Mouse (Mus musculus): Measurements from ENCODE around the gene Grk3.

Grk3 gene

GRCm38 (mm10) chr5:112945925-112946324, 69.7 kb downstream of the Grk3 start:
- H3K9me3 ChIP-seq (ENCODE audit: low read length) = no peaks in the 10 kb centered on the region
- no peaks in the 10 kb centered on the region for H3K36me3 ChIP-seq (ENCODE audit: insufficient read depth, low read length)
- H3K4me1 ChIP-seq (replicated peaks; ENCODE audit: low read depth, low read length) = peaks cover 3% of the 10 kb centered on the region; the same call in 1 of the 2 replicates
- no peak overlapping the region for H3K4me3 ChIP-seq (replicated peaks; ENCODE audit: low read length)
- no peak for TF ChIP-seq NANOG (IDR thresholded peaks at IDR 0.05; ENCODE audit: borderline replicate concordance, low read length)
- TF ChIP-seq POU5F1 (IDR thresholded peaks at IDR 0.05; ENCODE audit: borderline replicate concordance, low read length) = no peak
- TF ChIP-seq CTCF (conservative IDR thresholded peaks at IDR 0.05; ENCODE audit: low read length) = no peak
- peaks cover 6% of the 10 kb centered on the region; the same call in 1 of the 2 replicates for H3K27me3 ChIP-seq (ENCODE audit: insufficient read depth, low read length)

- H3K27me3 ChIP-seq (ENCODE audit: insufficient read depth, low read length) = peaks cover 7% of the 10 kb centered on the region; the same call in 1 of the 2 replicates
- no peaks in the 10 kb centered on the region for H3K9me3 ChIP-seq (ENCODE audit: low read length)
- no peak overlapping the region for H3K4me3 ChIP-seq (replicated peaks; ENCODE audit: low read length)
- no peaks in the 10 kb centered on the region for H3K36me3 ChIP-seq (ENCODE audit: insufficient read depth, low read length)
- TF ChIP-seq POU5F1 (IDR thresholded peaks at IDR 0.05; ENCODE audit: borderline replicate concordance, low read length) (no peak), CTCF (conservative IDR thresholded peaks at IDR 0.05; ENCODE audit: low read length) (no peak)
- peaks cover 3% of the 10 kb centered on the region; the same call in 1 of the 2 replicates for H3K4me1 ChIP-seq (replicated peaks; ENCODE audit: low read depth, low read length)
Observed at GRCm38 (mm10) chr5:112942244-112942643, 73.3 kb downstream of the Grk3 start.

GRCm38 (mm10) chr5:112941001-112941400, 74.6 kb downstream of the Grk3 start:
- H3K9me3 ChIP-seq (ENCODE audit: low read length) = no peaks in the 10 kb centered on the region
- no peaks in the 10 kb centered on the region for H3K36me3 ChIP-seq (ENCODE audit: insufficient read depth, low read length)
- peaks cover 7% of the 10 kb centered on the region; the same call in 1 of the 2 replicates for H3K27me3 ChIP-seq (ENCODE audit: insufficient read depth, low read length)
- no peak for TF ChIP-seq CTCF (conservative IDR thresholded peaks at IDR 0.05; ENCODE audit: low read length)
- no peak for TF ChIP-seq NANOG (IDR thresholded peaks at IDR 0.05; ENCODE audit: borderline replicate concordance, low read length)
- TF ChIP-seq POU5F1 (IDR thresholded peaks at IDR 0.05; ENCODE audit: borderline replicate concordance, low read length) = no peak
- H3K4me3 ChIP-seq (replicated peaks; ENCODE audit: low read length) = no peak overlapping the region
- H3K4me1 ChIP-seq (replicated peaks; ENCODE audit: low read depth, low read length) = peaks cover 3% of the 10 kb centered on the region; the same call in 1 of the 2 replicates

GRCm38 (mm10) chr5:112936632-112937031, 79.0 kb downstream of the Grk3 start:
- Histone ChIP-seq H3K27me3 (ENCODE audit: insufficient read depth, low read length) (peaks cover 3% of the 10 kb centered on the region; the same call in 1 of the 2 replicates), H3K9me3 (ENCODE audit: low read length) (no peaks in the 10 kb centered on the region), H3K4me3 (replicated peaks; ENCODE audit: low read length) (no peak overlapping the region), H3K36me3 (ENCODE audit: insufficient read depth, low read length) (no peaks in the 10 kb centered on the region), H3K4me1 (replicated peaks; ENCODE audit: low read depth, low read length) (no peaks in the 10 kb centered on the region)
- TF ChIP-seq POU5F1 (IDR thresholded peaks at IDR 0.05; ENCODE audit: borderline replicate concordance, low read length) (no peak), NANOG (IDR thresholded peaks at IDR 0.05; ENCODE audit: borderline replicate concordance, low read length) (no peak), CTCF (conservative IDR thresholded peaks at IDR 0.05; ENCODE audit: low read length) (no peak)

- no peaks in the 10 kb centered on the region for H3K9me3 ChIP-seq (ENCODE audit: low read length)
- H3K36me3 ChIP-seq (ENCODE audit: insufficient read depth, low read length) = no peaks in the 10 kb centered on the region
- no peak overlapping the region for H3K4me3 ChIP-seq (replicated peaks; ENCODE audit: low read length)
- no peaks in the 10 kb centered on the region for H3K27me3 ChIP-seq (ENCODE audit: insufficient read depth, low read length)
- no peak for TF ChIP-seq POU5F1 (IDR thresholded peaks at IDR 0.05; ENCODE audit: borderline replicate concordance, low read length)
- no peak for TF ChIP-seq NANOG (IDR thresholded peaks at IDR 0.05; ENCODE audit: borderline replicate concordance, low read length)
- no peak for TF ChIP-seq CTCF (conservative IDR thresholded peaks at IDR 0.05; ENCODE audit: low read length)
- H3K4me1 ChIP-seq (replicated peaks; ENCODE audit: low read depth, low read length) = no peaks in the 10 kb centered on the region
Observed at GRCm38 (mm10) chr5:112935436-112935835, 80.2 kb downstream of the Grk3 start.

- no peaks in the 10 kb centered on the region for H3K9me3 ChIP-seq (ENCODE audit: low read length)
- H3K27me3 ChIP-seq (ENCODE audit: insufficient read depth, low read length) = no peaks in the 10 kb centered on the region
- no peak overlapping the region for H3K4me3 ChIP-seq (replicated peaks; ENCODE audit: low read length)
- H3K4me1 ChIP-seq (replicated peaks; ENCODE audit: low read depth, low read length) = no peaks in the 10 kb centered on the region
- TF ChIP-seq NANOG (IDR thresholded peaks at IDR 0.05; ENCODE audit: borderline replicate concordance, low read length) (no peak), POU5F1 (IDR thresholded peaks at IDR 0.05; ENCODE audit: borderline replicate concordance, low read length) (no peak), CTCF (conservative IDR thresholded peaks at IDR 0.05; ENCODE audit: low read length) (no peak)
- no peaks in the 10 kb centered on the region for H3K36me3 ChIP-seq (ENCODE audit: insufficient read depth, low read length)
Observed at GRCm38 (mm10) chr5:112932878-112933567, 82.6 kb downstream of the Grk3 start.

- no peaks in the 10 kb centered on the region for H3K9me3 ChIP-seq (ENCODE audit: low read length)
- no peak overlapping the region for H3K4me3 ChIP-seq (replicated peaks; ENCODE audit: low read length)
- no peaks in the 10 kb centered on the region for H3K36me3 ChIP-seq (ENCODE audit: insufficient read depth, low read length)
- TF ChIP-seq CTCF (conservative IDR thresholded peaks at IDR 0.05; ENCODE audit: low read length) = no peak
- no peak for TF ChIP-seq NANOG (IDR thresholded peaks at IDR 0.05; ENCODE audit: borderline replicate concordance, low read length)
- no peak for TF ChIP-seq POU5F1 (IDR thresholded peaks at IDR 0.05; ENCODE audit: borderline replicate concordance, low read length)
- H3K4me1 ChIP-seq (replicated peaks; ENCODE audit: low read depth, low read length) = no peaks in the 10 kb centered on the region
- H3K27me3 ChIP-seq (ENCODE audit: insufficient read depth, low read length) = no peaks in the 10 kb centered on the region
Observed at GRCm38 (mm10) chr5:112931901-112932300, 83.7 kb downstream of the Grk3 start.

- no peaks in the 10 kb centered on the region for H3K9me3 ChIP-seq (ENCODE audit: low read length)
Observed at GRCm38 (mm10) chr5:112928201-112928881, 87.2 kb downstream of the Grk3 start.

More at GRCm38 (mm10) chr5:112928201-112928881, 87.2 kb downstream of the Grk3 start:
- Histone ChIP-seq H3K36me3 (ENCODE audit: insufficient read depth, low read length) (no peaks in the 10 kb centered on the region), H3K27me3 (ENCODE audit: insufficient read depth, low read length) (no peaks in the 10 kb centered on the region), H3K4me3 (replicated peaks; ENCODE audit: low read length) (no peak overlapping the region), H3K4me1 (replicated peaks; ENCODE audit: low read depth, low read length) (no peaks in the 10 kb centered on the region)
- TF ChIP-seq POU5F1 (IDR thresholded peaks at IDR 0.05; ENCODE audit: borderline replicate concordance, low read length) (no peak), CTCF (conservative IDR thresholded peaks at IDR 0.05; ENCODE audit: low read length) (no peak), NANOG (IDR thresholded peaks at IDR 0.05; ENCODE audit: borderline replicate concordance, low read length) (no peak)
